Mouse (Mus musculus) left cerebral cortex, adult 8-10 months (tissue): Measurements from ENCODE around the gene Rhot2. TPM values are rescaled to one million over a fixed set of nuclear protein-coding genes. Genes with fewer than 3 reads are reported as not detected.
A peak's percentile ranks its signal among the peaks of the same experiment; 100 is the strongest.

ENCODE experiments used
- DNase-seq, 2 experiments: peaks; one replicate each; pipeline ENCODE4 v3.0.0; 2022; ENCODE audit warnings: low spot score in 2 of 2
- total RNA-seq, 4 experiments: library from RNA; stranded (reverse); gene quantifications; 2 replicates each; pipeline ENCODE4 v1.2.4; 2022

The Rhot2 gene
- total RNA-seq, 4 experiments from 2014 or later: 59.9 to 86.5 (median 78.9) TPM

DNA sequence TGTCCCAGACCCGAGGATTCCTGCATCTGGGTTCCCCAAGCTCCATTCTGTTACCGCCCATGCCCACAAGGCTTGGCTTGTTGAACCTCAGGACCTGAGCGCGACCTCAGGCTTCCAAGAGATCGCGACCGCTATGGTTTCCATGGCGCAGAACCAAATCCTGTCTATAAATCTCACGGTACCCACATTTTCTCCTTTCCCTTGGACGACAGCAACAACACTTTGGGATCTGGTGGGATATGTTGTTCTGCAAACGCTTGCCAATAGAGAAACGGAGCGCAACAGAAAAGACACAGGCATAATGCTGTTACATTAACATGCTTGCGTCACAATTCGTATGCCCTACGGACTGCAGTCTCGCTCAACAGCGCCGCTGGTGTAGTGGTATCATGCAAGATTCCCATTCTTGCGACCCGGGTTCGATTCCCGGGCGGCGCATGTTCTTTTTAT, 30.1 kb upstream of the Rhot2 start, which contains the start of gene Mettl26:
Mettl26 (plus strand) TSS at position 354 of the 450 bp plus-strand sequence.
- peak; percentile 89 to 100 for DNase-seq

DNA sequence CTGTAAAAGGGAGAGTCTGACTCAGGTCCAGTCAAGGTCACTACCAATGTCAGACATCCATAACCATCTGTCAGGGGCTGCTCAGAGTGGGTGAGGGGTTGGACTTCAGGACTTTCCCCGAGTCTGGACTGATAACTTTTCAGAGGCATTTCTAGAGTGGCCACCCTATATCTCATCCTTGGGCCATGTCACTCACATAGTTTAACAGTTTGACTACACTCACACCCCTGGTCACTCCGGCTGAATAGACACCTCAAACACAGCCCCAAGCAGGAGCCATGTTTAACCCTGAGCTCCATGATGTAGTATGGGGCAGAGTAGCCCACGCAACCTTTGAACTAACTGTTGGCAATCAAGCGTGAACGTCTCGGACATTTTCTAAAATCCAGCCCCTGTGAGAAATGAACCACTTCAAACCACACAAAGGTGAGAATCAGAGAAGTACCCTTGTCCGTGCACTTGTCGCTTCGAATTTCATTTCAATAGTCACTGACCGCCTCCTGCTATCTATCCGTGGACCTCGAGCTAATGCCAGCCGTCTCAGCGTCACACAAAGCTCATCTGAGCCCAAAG, 29.6 kb upstream of the Rhot2 start:
- no peak for DNase-seq

DNA sequence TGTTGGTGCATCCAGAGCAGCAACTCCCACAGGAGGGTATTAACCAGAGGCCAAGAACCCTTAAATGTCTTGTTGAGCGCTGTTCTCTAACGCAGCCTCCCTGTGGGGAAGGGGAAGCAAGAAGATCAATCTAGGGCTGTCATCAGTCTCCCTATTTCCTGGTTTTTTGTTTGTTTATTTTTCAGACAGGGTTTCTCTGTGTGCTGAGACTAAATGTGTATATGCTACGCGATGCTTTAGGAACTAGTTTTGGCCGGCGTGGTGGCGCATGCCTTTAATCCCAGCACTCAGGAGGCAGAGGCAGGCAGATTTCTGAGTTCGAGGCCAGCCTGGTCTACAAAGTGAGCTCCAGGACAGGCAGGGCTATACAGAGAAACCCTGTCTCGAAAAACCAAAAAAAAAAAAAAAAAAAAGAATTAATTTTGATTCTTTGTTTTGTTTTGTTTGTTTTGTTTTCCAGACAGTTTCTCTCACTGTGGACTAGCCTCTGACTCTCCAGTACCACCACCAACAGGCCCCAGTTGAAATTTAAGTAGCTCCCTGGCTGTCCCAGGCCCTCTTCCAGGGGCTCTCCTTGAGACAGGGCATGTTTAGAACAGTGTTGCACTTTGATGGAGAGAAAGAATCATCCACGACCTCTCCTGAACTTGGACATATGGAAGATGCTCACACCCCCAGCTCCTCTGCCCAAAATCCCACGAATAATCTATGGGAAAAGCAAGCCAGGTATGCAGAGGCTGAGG, 28.9 kb upstream of the Rhot2 start:
- no peak for DNase-seq

DNA sequence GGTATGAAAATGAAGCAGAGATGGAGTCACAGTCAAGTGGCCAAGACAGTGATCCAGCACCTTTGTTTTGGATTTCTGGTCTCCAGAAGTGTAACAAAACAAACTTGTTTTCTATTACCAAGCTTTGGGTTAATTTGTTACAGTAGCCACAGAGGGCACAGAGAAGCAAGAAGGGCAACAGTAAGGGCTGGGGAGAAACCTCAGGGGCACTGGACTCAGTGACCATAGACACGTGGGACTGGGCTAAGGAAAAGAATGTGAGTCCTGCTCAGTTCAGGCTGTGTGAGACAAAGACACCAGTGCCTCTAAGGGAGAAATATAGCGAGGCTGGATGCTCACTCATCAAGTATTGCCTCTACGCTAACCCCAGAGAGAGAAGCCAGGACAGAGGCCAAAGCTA, 28.0 kb upstream of the Rhot2 start:
- no peak for DNase-seq

DNA sequence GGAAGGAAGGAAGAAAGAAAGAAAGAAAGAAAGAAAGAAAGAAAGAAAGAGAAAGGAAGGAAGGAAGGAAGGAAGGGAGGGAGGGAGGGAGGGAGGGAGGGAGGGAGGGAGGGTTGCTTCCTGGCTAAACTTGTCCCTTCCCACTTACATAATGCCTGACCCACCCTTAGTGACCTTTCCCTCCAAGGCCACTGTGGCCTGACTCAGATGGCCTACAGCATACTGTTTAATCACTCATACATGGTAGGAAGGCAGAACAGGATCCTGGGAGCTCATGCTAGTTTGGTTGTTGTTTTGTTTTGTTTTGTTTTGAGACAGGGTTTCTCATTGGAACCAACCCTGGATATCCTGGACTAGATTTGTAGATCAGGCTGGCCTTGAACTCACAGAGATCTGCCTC, 26.9 kb upstream of the Rhot2 start:
- peak in 1 of 2 experiments; percentile 4 for DNase-seq

DNA sequence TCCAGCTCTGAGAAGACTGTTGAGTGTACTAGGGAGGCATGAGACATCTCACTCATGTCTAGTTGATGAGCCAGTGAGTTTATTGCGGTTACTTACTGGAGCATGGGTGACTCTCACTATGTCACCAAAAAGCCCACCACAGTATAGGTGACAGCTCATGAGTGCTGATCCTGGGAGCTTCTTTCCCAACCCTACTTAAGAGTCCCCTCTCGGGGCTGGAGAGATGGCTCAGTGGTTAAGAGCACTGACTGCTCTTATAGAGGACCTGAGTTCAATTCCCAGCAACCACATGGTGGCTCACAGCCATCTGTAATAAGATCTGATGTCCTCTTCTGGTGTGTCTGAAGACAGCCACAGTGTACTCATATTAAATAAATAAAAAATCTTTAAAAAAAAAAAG, 25.3 kb upstream of the Rhot2 start:
- peak in 1 of 2 experiments; percentile 4 for DNase-seq

DNA sequence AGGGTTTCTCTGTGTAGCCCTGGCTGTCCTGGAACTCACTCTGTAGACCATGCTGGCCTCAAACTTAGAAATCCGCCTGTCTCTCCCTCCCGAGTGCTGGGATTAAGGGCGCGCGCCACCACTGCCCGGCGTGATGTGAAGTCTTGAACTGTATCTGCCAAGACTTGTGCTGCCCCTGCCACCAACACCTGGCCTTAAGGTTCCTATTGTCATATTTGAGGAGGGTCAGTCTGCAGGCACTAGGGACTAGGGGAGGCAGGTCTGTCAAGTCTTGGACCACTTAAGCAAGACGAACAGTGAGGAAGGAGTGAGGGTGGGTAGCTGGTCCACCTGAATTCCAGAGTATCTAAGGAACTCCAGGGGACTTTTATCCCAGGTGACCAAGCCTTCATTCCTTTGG, 24.8 kb upstream of the Rhot2 start:
- DNase-seq: peak in 1 of 2 experiments; percentile 5

DNA sequence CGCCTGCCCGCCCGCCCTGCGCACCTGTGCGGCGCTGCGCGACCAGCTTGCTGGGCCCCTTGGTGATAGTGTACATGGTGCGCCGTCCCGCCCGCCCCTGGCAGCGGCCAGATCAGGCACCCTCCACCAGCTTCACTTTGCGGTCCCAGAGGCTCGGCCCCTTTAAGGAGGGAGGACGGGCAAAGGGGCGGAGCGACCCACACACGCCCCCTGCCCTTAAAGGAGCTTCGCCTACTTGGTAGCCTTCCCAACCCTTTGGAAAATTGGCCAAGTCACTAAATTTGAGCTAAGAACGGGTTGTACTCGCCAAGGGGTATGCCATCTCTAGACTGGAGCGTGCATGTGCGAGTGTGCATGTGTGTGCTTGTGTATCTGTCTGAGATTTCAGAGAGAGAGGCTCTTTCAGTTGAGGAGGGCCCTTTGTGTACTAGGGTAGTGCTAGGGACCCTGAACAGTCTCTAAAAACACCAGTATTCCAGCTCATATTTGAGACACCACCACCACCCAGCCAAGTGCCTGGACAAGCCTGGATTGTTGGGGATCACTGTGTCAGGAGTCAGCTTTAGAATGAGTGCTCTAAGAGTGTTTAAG, 24.0 kb upstream of the Rhot2 start, which contains the start of gene Mcrip2:
Mcrip2 (minus strand) TSS at position 164 of the 591 bp plus-strand sequence.
- peak; percentile 69 to 73 for DNase-seq

DNA sequence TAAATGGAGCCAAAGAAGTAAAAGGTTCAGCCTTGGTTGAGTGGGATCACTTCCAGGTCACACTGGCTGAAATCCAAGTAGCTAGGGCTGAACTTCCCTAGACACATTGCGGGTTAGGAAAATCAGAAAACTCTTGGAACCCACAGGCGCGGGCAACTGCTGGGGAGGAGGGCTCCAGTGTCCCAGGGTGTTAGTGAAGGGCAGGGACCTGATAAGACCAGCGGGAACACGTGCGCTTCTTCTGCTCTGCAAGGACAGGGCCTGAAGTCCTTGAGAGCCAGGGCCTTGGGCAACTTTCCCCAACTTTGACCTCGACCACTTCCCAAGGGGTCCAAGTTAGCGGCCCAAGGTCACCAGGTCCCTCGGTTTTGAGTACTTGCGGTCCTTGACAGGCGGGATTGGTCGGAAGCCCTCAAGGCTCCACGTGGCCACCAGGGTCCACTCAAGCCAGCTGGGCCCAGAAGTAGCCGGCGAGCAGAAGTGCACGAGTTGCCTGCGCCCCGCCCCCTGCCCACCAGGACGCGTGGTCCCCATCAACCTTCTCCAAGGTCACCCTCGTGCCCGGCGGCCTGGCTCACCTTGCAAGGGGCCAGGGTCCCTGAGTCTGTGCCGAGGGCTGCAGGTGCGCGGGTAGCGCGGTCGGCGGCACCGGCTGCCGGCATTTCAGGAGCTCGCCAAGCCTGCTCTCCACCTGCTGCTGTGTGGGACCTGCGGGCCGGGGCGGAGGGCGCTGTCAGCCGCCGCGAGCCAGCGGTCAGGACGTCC, 23.4 kb upstream of the Rhot2 start:
- peak in 1 of 2 experiments; percentile 16 for DNase-seq

DNA sequence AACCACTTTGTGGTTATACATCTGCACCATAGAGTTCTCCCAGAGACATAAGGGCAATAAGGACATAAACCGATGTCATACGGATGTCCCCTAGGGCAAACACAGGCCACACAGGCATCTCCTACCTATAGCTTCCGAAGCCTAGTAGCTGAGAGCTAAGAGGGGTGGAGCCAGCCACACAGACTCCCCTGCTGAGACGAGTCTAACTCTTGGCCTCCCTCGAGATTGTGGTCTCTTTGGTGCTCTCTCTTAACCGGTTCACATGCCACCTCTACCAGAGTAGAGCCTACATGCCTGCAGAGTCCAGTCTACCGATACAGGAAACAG, 22.8 kb upstream of the Rhot2 start:
- no peak for DNase-seq

DNA sequence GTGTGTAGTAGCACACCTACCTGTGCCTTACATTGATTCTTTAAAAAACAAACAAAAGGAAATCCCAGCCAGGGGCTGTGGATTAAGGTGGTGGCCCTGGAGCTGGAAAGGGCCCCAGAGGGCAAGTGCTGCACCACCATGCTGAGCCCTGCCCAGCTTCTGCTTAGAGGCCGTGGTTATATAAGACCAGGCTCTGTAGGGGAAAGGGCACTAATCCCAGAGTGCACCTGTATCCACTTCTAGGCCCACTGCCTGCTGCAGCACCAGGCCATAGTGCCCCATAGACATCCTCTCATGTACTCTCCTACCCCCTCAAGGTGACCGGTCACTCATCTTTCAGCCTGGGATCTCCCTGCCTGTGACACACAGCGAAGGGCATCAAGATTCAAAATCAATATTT, 21.5 kb upstream of the Rhot2 start:
- no peak for DNase-seq

DNA sequence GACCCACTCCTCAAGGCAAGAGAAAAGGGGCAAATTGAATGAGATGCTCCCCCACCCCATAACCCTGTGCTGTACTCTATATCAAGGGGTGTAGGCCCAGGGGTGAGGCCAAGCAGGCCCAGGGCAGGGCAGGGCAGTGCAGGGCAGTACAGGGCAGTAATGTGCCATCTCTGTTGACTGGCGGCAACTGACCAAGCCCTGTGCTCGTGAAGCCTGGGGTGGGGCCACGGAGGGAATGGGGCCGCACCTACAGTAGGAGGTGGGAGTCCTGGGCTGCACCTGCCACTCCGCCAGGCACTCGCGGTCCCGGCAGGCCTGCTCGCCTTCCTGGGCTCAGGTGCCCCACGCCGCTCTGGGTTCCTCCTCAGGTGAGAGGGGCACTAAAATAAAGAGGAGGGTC, 20.6 kb upstream of the Rhot2 start:
- DNase-seq: no peak

DNA sequence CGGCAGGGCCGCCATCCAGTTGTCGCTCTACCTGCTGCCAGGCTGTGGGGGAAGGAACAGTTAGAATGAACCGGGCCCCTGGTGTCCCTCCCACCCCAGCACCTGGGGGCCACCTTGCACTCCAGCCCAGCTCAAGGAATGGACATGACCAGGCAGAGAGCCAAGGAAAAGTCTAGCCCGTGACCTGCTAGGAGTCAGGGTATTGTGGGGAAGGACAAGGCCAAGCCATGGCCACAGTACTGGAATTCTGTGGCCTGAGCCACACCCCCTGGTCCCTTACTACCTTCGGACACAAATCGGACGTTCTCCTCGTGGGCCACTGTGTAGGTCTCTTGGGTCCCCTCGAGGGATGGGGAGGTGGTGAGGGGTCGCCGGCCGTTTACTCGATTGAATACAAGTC, 19.7 kb upstream of the Rhot2 start:
- DNase-seq: no peak

DNA sequence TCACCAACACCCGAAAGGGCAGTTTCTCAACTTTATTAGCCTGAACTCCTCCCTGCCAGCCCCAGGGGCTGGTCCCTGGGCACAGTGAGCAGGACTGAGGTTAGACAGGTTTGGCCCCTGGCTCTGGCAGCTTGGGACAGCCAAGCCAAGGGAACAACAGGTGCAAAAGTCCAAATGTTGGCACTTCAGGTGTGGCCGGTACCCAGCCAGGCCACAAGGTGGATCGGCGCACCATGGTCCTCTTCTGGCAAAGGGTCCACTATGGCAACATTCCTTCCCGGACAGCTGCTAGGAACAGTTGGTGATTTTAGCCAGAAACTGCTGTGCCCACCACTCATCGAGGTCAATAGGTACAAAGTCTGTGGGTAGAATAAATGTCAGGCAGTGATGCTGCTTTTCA, 19.0 kb upstream of the Rhot2 start:
- DNase-seq: no peak

DNA sequence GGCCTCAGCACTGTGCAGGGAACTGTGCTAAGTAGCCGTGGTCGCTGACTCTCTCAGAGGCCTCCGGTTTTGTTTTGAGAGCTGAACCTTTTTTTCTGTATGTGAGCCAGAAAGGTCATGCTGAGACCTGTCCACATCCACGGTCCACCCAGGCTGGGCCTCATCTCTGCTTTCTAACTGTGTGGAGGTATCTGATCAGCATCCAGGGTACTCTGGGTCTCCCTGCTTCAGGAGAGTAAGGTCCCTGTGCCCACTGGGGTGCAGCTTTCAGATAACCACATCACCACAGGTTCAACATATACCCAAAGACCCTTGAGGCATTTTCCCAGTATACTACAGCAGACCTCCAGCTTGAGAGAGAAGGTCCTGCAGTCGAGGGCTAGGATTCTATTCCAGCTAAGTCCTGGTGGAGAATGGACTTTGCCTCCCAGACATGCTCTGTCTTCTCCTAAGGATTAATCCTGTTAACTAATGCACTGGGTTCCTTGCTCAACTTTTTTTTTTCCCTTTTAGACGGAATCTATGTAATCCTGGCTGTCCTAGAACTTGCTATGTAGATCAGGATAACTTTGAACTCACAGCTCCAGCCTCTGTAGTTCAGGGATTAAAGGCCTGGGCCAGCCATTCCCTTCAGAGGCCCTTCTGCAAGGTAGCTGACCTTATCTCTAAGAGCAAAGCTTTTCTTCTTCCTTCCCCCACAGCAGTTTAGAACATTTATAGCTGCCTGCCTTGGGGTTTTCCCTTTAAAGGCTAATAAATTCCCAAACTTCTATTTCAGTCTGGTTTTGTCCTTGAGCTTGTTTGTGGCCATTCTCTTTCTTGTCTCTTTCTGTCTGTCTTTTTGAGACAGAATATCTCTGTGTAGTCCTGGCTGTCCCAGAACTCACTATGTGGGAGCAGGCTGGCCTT, 17.3 kb upstream of the Rhot2 start:
- DNase-seq: no peak

DNA sequence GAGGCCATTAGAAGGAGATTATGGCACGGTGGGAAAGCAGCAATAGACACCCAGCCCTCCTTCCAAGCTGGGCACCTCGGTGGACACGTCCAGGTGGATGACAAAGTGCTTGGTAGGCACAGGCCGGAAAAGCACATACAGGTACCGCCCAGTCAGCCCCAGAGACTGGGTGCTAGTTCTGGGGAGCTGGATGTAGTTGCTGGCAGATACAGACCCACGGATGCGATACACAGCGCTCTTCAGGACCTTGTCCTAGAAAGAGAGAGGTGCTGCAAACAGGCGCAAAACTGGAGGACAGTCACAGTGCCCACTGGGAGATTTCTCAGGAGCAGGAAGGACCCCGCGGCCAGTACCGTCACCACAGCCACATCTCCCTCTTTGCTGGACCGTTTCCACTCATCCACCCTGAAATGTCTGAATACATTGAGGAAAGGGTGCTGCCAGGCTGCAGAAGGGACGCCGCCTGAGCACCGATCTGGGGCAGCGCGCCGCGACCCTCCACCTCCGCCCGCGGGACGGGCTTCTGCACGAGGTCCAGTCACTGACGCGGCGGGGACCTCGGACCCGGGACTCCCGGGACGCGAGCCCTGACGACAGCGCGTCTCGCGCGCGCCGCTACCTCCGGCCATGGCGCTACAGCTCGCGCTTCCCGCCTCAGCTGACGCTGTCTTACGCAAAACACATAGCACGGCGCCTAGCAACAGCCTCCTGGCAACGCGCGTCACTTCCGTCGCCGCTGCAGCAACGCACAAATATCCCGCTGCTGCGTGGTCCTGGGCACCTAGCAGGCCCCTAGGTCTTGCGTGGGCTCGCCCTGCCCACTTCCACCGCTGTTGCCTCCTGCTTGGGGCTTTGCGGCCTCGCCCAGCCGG, 16.4 kb upstream of the Rhot2 start, which contains the start of gene Wdr90:
Wdr90 (minus strand) TSS at position 670 of the 872 bp plus-strand sequence.
- DNase-seq: peak; percentile 85 to 93

DNA sequence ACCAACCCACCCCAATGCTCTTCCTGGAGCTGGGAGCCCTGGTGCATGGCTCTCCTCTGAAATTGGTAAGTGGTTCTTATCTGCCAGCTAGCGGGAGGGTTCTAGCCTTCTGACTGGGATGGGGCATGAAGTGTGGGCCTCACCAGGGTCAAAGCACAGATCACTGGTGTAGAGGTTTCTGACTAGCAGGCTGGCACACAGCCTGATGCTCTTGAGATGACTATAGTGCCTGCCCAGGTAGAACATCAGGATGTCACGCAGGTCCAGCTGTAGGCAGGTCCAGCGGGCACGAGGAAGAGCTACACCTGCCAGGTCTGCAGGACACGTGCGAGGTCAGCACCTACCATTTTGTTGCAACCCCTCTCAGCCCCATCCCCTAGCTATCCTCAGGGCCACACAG, 15.6 kb upstream of the Rhot2 start:
- no peak for DNase-seq

DNA sequence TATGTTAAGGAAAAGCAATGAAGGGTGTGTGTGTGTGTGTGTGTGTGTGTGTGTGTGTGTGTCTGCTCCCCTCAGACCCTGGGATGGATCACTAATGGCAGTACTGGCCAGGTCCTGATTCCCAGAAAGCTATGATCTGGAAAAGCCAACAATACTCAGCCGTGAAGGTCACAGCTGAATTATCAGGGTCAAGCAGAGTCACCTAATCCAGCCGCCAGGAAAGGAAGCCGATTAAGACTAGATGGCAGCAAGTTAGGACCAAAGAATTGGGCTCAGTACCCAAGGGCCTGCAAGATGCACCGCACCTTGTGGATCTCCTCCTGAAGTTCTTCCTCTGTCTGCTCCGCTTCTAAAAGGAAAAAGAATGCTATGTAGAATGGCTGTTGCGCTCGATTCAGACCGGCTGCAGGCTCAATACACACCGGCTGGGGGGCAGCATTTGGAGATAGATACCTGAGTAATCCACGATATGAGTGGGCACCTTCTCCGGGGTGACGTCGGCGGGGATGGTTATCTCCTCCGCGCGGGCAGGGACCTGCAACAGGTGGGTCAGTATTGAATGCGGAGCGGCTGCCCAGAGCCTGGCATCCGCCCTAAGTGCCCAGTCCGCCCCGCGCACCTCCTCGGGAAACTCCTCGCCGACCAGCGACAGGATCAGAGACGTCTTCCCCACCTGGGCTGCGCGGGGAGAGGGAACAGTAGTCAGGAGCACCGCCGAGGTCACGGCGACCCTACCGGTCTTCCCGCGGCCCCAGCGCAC, 835 bp downstream of the Rhot2 start:
- peak in 1 of 2 experiments; percentile 27 for DNase-seq

DNA sequence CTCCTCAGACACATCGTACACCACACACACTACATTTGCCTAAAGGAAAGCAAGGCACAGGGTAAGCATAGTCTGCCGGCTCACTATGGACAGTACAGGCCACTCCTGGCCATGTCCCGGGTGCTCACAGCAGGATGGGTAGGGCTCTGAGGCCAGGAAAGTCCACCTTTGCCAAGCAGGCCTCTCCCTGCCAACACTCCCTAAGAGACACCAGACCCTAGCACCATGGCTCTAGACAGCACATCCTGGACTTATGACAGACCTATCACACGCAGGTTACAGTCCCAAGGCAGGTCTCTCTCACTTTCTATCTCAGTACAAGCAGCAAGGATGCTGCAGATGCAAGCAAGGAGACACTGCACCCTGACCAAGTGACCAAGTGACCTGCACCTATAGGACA, 1.5 kb downstream of the Rhot2 start:
- no peak for DNase-seq
